Mouse (Mus musculus) megakaryocyte, adult 5-6 weeks (primary cell): Measurements from ENCODE around the gene Ppp1r3g. TPM values are rescaled to one million over a fixed set of nuclear protein-coding genes. Genes with fewer than 3 reads are reported as not detected.

Source experiments
- ATAC-seq: 2 replicates; pipeline ENCODE4 v1.8.0; 2016; ENCODE audit warnings: mild to moderate bottlenecking, inconsistent platforms; ENCODE audit not compliant: poor library complexity, severe bottlenecking
- total RNA-seq, 2 experiments: library from RNA; stranded (forward) in 1 of 2; stranded (reverse) in 1 of 2; fragments of 153-499, 151-499 nt in 1 of 2; fragments of 221-1000, 200-1000 nt in 1 of 2; gene quantifications; 2 replicates each; pipeline versions ENCODE4 v1.2.3 to v1.2.4; 2015 to 2017

Gene Ppp1r3g
- total RNA-seq, 2 experiments from 2014 or later: not detected

DNA sequence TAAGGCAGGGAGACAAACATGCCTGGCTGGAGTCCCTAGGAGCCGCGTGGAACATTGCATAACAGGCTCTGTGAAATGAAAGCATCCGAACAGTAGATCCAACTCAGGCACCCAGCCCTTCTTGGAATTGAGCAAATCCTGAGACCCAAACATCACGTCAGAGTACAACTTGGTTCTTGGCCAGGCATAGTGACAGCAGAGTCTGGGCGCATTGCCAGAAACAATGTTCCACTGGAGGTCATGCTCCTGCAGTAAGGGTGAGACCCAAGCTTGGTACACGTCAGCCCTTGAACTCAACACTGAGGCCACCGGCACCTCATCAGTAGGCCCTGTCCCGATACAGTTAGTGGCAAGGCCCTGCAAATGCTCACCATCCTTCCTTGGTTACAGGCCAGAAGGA, 35.4 kb downstream of the Ppp1r3g start:
- ATAC-seq: no peak

DNA sequence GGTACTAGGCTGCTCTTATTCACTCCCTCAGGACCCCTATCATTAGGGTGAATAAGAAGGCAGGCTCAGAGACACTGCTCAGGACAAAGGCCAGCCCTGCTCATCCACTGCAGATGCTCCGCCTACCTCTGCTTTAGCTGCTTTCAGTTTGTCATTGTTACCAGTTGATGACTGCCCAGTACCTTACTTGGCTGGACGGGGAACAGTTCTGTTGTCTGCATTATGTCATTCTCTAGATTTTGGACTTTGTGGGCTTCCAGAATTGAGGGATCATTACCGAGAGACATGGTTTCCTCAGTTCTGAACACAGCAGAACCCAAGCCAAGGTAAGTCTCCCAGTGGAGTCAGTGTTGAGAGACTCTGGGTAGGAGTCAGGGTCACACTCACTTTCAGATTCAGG, 36.6 kb downstream of the Ppp1r3g start:
- ATAC-seq: no peak

DNA sequence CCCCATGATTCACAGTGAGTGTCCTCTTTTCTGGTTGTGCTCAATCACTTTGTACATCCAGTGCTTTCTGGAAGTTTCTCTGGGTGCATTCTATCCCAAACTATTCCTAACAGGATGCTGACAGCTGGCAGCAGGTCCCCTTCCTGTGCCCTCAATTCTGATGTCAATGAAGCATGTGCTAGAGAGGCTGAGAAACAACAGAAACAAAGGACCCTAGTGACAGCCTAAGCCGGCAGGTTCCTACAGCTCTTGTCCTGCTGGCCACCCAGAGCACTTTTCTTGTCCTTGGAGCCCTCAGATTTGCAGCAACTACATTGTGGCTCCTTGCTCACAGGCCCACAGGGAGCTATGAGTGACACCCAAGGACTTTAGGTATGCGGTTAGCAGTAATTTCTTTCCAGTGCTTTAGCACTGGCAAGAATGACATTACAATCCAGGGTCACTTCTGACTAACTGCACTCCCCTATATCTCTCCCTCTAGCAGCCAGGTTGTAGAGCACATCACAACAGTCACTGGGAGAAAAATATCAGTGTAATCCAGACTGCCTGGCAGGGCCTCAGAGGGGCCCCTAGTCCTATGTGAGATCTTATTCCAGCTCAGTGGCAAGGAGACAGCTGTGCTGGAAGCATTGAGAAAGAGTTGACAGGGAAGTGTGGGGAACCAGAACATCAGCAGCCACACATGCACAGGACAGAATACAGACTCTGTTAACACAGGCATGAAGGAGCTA, 37.2 kb downstream of the Ppp1r3g start:
- ATAC-seq: no peak

DNA sequence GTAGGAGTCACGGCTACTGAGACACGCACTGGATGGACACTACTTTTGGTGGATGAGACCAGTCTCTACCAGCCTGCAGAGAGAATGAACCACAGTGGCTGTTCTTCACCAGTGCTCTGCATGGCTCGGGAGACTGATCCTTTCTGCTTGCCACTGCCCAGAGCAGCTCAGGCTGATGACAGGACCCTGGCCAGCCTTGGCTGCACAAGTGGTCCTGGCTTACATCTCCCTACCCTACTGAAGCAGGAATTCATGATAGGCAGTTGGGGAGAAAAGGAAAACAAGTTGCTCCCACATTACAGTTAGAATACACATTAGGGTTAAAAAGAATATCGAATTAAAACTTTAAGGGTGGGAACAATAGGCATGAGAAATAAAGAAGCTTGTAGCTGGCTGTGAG, 39.0 kb downstream of the Ppp1r3g start:
- no peak for ATAC-seq

DNA sequence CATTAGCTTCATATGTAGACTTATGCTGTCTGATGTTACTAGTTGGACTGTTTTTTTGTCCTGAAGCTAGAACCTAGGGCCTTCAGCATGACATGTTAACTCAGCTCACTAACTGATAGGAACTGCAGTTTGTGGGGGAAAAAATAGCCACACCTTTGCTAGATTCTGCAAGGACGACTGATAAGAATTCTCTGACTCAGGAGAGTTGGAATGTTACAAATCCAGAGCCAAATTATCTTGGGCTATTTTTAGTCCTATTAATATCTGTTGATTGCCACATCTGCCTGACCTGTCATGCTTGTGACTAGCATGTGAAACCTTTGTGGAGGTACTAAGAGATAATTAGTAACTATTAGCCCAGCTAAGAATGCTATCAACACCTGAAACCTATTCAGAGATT, 42.2 kb downstream of the Ppp1r3g start:
- ATAC-seq: no peak

DNA sequence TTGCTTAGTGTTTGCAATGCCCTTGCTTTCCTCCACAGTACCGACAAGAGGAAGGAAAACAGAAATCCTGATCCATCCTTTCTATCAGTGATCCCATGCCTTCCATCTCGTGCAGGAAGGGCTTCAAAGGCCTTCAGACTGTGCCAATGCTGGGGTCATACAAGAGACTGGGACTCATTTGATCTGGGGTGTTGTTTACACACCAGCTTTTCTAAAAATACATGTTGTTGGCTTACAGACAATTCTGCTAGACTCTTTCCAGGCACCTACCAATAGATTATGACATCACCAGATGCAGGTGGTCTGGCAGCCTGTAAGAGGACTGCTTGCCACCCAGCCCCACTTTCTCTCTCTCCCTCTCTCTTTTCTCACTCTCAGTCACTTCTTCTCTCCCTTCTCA, 51.3 kb downstream of the Ppp1r3g start:
- no peak for ATAC-seq

DNA sequence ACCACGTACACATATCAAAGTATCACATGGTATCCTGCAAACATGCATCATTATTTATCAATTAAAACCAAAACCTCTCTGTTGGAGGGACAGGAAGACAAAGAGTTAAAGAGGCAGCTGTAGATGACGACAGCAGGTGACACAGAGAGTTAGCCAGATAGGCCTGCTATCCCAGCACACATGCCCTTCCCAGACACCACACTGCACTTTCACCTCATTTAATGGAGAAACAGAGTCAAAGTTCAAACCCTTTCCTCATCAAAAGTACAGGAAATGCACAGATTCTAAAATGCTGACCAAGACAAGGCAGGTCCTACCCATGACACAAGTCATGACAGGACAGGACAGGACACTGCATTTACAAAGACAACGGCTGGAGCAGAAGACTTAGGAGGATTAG, 57.0 kb downstream of the Ppp1r3g start:
- no peak for ATAC-seq

DNA sequence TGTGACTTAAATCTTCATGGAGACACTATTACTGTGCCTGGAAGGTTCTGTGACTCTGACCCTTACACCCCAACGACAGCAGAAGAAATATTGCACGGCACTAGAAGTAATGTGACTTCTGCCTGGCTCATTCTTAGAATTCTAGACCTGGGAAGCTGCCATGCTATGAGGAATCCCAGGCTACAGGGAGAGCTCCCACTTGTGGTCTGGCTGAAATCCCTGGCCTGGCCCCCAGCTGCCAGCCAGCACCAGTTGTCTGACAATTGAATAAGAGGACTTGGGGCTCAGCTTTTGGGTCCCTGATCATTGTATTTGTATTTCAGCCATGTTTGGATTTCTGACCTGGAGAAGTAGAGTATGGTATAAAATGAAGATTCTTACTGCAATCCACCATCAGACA, 59.4 kb downstream of the Ppp1r3g start:
- ATAC-seq: no peak

DNA sequence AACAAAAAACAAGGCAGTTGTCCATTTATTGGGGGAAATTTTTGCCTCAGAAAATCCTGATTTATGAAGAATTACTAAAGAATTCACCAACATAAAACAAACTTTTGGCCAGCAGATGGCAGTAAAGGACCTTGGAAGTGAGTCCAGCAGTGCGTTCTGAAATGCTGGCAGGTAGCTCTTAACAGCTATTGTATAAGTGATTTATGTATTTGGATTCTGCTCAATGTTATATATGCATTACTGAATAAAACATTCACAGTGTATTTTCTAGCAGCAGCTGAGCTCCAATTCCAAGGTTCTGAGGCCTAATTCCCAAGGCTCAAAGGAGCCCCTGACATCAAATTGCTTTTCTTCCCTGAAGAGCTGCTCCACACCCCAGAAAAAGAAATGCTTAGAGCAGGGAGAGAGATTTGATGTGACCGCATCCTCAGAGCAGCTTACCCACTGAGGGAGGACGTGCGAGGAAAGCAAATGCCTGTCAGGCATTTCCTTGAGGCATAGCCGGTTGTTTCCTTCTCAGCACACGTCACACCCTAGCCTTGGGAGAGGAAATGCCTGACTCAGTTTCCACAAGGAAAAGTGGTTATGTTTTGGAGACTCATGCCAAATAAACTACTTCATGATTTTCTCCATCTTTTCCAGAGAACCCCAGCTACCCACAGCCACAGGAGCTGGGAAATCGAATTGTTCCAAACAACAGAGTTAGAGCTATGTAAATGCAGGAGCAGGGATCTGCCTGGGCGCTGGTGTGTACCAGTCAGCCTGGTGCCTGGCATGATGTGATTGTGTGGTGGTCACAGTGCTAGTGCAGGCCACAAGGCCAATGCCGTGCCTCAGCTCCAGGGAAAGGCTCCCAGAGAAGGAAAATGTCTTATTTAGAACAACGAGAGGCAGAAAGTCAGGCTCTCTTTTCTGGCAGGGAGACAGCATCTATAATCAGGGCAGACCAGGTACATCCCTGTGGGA, 61.0 kb downstream of the Ppp1r3g start:
- peak; percentile 59; the same call in 1 of the 2 replicates for ATAC-seq

Other genes with a start within 250 kb of the Ppp1r3g start
- gene Rpp40, start 52.5 kb upstream of the Ppp1r3g start, total RNA-seq (2015): 4.5 and 5.0 TPM in 2 replicates
- 2.3 and 3.7 TPM in 2 replicates for gene Rpp40, start 52.5 kb upstream of the Ppp1r3g start, total RNA-seq (2017)
- 20.9 and 24.7 TPM in 2 replicates for gene Fars2, start 158.6 kb downstream of the Ppp1r3g start, total RNA-seq (2015)
- gene Fars2, start 158.6 kb downstream of the Ppp1r3g start, total RNA-seq (2017): 28.4 and 30.8 TPM in 2 replicates
- gene Lyrm4, start 158.7 kb downstream of the Ppp1r3g start, total RNA-seq (2015): 7.8 and 9.0 TPM in 2 replicates
- 4.8 and 8.3 TPM in 2 replicates for gene Lyrm4, start 158.7 kb downstream of the Ppp1r3g start, total RNA-seq (2017)